Mouse (Mus musculus): ENCODE results near the gene Mical3. TPM values are rescaled to one million over a fixed set of nuclear protein-coding genes. Genes with fewer than 3 reads are reported as not detected.

Mical3 gene
- total and polyA plus RNA-seq, 2 experiments from 2014 or later = 25.0 to 83.4 TPM

DNA sequence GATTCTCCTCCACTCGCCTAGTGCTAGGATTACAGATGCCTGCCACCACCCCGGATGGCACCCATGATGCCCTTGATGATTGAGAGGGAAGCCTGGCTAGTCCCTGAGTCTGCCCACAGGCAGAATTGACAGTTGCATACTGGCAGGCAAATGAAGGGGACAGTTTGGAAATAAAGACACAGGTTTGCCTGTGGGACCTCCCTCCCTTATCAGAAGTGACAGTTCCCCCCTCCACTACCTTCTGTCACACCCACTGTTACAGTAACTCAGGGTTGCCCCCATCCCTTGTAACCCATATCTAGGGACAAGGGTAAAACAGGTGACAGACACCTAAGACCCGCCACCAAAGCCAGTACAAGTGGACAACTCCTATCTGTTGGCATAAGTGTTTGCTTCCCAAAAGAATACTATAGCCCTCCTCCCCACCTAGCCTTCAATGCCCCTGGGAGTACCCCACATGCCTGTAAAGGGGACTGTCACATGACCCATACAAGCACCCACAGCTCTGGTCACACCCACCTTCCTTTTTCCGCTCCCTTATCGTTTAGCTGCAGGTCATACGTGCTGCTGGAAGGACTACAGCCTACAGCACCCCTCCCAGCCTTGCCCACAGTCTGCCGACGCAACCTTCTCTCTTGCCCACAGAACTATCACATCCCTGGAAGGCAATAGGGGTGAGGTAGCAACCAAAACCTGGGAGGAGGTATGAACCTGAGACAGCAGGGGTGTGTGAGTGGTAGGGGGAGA is 37.0 kb downstream of the Mical3 start:
- Histone ChIP-seq H3K9me3 (ENCODE audit: low read length) (no peaks in the 10 kb centered on the region), H3K4me2 (ENCODE audit: low read depth, low read length, poor library complexity, severe bottlenecking) (no peak overlapping the region), H3K36me3 (ENCODE audit: insufficient read depth, low read length) (no peaks in the 10 kb centered on the region), H3K27me3 (ENCODE audit: insufficient read depth, low read length) (no peaks in the 10 kb centered on the region), H3K4me3 (ENCODE audit: low read depth, low read length) (no peak overlapping the region), H3K9ac (replicated peaks; ENCODE audit: low read length, poor library complexity, severe bottlenecking) (no peak overlapping the region), H3K27ac (ENCODE audit: low read depth, low read length) (no peak overlapping the region), H3K4me1 (ENCODE audit: insufficient read depth, low read length) (no peaks in the 10 kb centered on the region)
- TF ChIP-seq CTCF (IDR thresholded peaks at IDR 0.05) = no peak
- WGBS = 90% methylated on average over 8 of the region's 8 CpGs
- ATAC-seq (ENCODE audit: low FRiP score) (no peak), DNase-seq (ENCODE audit: low spot score) (no peak)

DNA sequence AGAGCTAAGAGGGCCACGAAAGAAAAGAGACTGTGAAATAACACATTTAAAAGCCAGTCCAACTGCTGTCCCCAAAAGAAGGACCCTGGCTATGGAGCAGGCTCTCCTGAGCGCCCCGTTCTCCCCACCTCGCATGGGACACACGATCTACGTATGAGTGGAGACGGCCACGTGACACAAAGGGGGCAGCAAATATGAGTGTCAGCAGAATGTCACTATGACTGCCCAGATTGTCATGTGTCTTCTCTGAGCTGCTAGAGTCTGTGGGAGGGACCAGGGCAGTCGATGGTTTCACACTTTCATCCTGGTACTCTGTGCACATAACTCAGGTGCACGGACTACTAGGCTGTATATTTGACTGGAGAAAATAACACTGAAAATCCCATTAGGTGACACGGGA is 40.0 kb downstream of the Mical3 start:
- Histone ChIP-seq H3K4me3 (ENCODE audit: low read depth, low read length) (no peak overlapping the region), H3K27me3 (ENCODE audit: insufficient read depth, low read length) (no peaks in the 10 kb centered on the region), H3K4me1 (ENCODE audit: insufficient read depth, low read length) (0 out of 2 replicates have a peak, but pooled peaks cover 5% of the 10 kb centered on the region), H3K9ac (replicated peaks; ENCODE audit: low read length, poor library complexity, severe bottlenecking) (no peak overlapping the region), H3K4me2 (ENCODE audit: low read depth, low read length, poor library complexity, severe bottlenecking) (no peak overlapping the region), H3K27ac (ENCODE audit: low read depth, low read length) (no peak overlapping the region), H3K9me3 (ENCODE audit: low read length) (no peaks in the 10 kb centered on the region), H3K36me3 (ENCODE audit: insufficient read depth, low read length) (0 out of 2 replicates have a peak, but pooled peaks cover 3% of the 10 kb centered on the region)
- DNase-seq (ENCODE audit: low spot score) (no peak), ATAC-seq (ENCODE audit: low FRiP score) (no peak)
- WGBS = 94% methylated on average over 11 of the region's 11 CpGs
- no peak for TF ChIP-seq CTCF (IDR thresholded peaks at IDR 0.05)

- WGBS = 78% methylated on average over 22 of the region's 22 CpGs
- ATAC-seq (ENCODE audit: low FRiP score) = no peak
- H3K4me1 ChIP-seq (ENCODE audit: insufficient read depth, low read length) = 0 out of 2 replicates have a peak, but pooled peaks cover 7% of the 10 kb centered on the region
- no peaks in the 10 kb centered on the region for H3K9me3 ChIP-seq (ENCODE audit: low read length)
- H3K36me3 ChIP-seq (ENCODE audit: insufficient read depth, low read length) = 0 out of 2 replicates have a peak, but pooled peaks cover 3% of the 10 kb centered on the region
- no peaks in the 10 kb centered on the region for H3K27me3 ChIP-seq (ENCODE audit: insufficient read depth, low read length)
- TF ChIP-seq CTCF (IDR thresholded peaks at IDR 0.05) = no peak
- H3K9ac ChIP-seq (replicated peaks; ENCODE audit: low read length, poor library complexity, severe bottlenecking) = no peak overlapping the region
- H3K4me3 ChIP-seq (ENCODE audit: low read depth, low read length) = no peak overlapping the region
- DNase-seq (ENCODE audit: low spot score) = no peak
- H3K4me2 ChIP-seq (ENCODE audit: low read depth, low read length, poor library complexity, severe bottlenecking) = no peak overlapping the region
- no peak overlapping the region for H3K27ac ChIP-seq (ENCODE audit: low read depth, low read length)
Measured at GRCm38 (mm10) chr6:121087586-121088245, 43.1 kb downstream of the Mical3 start.

GRCm38 (mm10) chr6:121087127-121087526 is 43.7 kb downstream of the Mical3 start:
- TF ChIP-seq CTCF (IDR thresholded peaks at IDR 0.05) = no peak
- ATAC-seq (ENCODE audit: low FRiP score) = no peak
- WGBS = 78% methylated on average over 10 of the region's 10 CpGs
- Histone ChIP-seq H3K27me3 (ENCODE audit: insufficient read depth, low read length) (no peaks in the 10 kb centered on the region), H3K9ac (replicated peaks; ENCODE audit: low read length, poor library complexity, severe bottlenecking) (no peak overlapping the region), H3K4me3 (ENCODE audit: low read depth, low read length) (no peak overlapping the region), H3K27ac (ENCODE audit: low read depth, low read length) (no peak overlapping the region), H3K4me2 (ENCODE audit: low read depth, low read length, poor library complexity, severe bottlenecking) (no peak overlapping the region), H3K4me1 (ENCODE audit: insufficient read depth, low read length) (0 out of 2 replicates have a peak, but pooled peaks cover 7% of the 10 kb centered on the region), H3K9me3 (ENCODE audit: low read length) (no peaks in the 10 kb centered on the region), H3K36me3 (ENCODE audit: insufficient read depth, low read length) (0 out of 2 replicates have a peak, but pooled peaks cover 3% of the 10 kb centered on the region)
- no peak for DNase-seq (ENCODE audit: low spot score)

- Histone ChIP-seq H3K27me3 (ENCODE audit: insufficient read depth, low read length) (no peaks in the 10 kb centered on the region), H3K4me3 (ENCODE audit: low read depth, low read length) (no peak overlapping the region), H3K9ac (replicated peaks; ENCODE audit: low read length, poor library complexity, severe bottlenecking) (no peak overlapping the region), H3K4me1 (ENCODE audit: insufficient read depth, low read length) (peaks cover 10% of the 10 kb centered on the region; the same call in 1 of the 2 replicates), H3K36me3 (ENCODE audit: insufficient read depth, low read length) (0 out of 2 replicates have a peak, but pooled peaks cover 3% of the 10 kb centered on the region), H3K4me2 (ENCODE audit: low read depth, low read length, poor library complexity, severe bottlenecking) (no peak overlapping the region), H3K27ac (ENCODE audit: low read depth, low read length) (no peak overlapping the region), H3K9me3 (ENCODE audit: low read length) (no peaks in the 10 kb centered on the region)
- ATAC-seq (ENCODE audit: low FRiP score) = no peak
- DNase-seq (ENCODE audit: low spot score) = no peak
- 92% methylated on average over 9 of the region's 9 CpGs for WGBS
- no peak for TF ChIP-seq CTCF (IDR thresholded peaks at IDR 0.05)
Measured at GRCm38 (mm10) chr6:121086226-121086625, 44.6 kb downstream of the Mical3 start.

- 0 out of 2 replicates have a peak, but pooled peaks cover 3% of the 10 kb centered on the region for H3K36me3 ChIP-seq (ENCODE audit: insufficient read depth, low read length)
- TF ChIP-seq CTCF (IDR thresholded peaks at IDR 0.05) = no peak
- no peaks in the 10 kb centered on the region for H3K27me3 ChIP-seq (ENCODE audit: insufficient read depth, low read length)
- WGBS = 48% methylated on average over 6 of the region's 6 CpGs
- no peak for ATAC-seq (ENCODE audit: low FRiP score)
- H3K4me1 ChIP-seq (ENCODE audit: insufficient read depth, low read length) = peaks cover 11% of the 10 kb centered on the region; the same call in 1 of the 2 replicates
- H3K9me3 ChIP-seq (ENCODE audit: low read length) = no peaks in the 10 kb centered on the region
- DNase-seq (ENCODE audit: low spot score) = no peak
- no peak overlapping the region for H3K4me3 ChIP-seq (ENCODE audit: low read depth, low read length)
- no peak overlapping the region for H3K9ac ChIP-seq (replicated peaks; ENCODE audit: low read length, poor library complexity, severe bottlenecking)
- no peak overlapping the region for H3K4me2 ChIP-seq (ENCODE audit: low read depth, low read length, poor library complexity, severe bottlenecking)
- H3K27ac ChIP-seq (ENCODE audit: low read depth, low read length) = peak overlapping the region; percentile 47; the same call in 1 of the 2 replicates
Measured at GRCm38 (mm10) chr6:121084050-121084480, 46.7 kb downstream of the Mical3 start.
